Mouse (Mus musculus): Measurements from ENCODE around the gene Cnst. TPM values are rescaled to one million over a fixed set of nuclear protein-coding genes. Genes with fewer than 3 reads are reported as not detected.
A peak's percentile ranks its signal among the peaks of the same experiment; 100 is the strongest.

Cnst gene
- total RNA-seq, 2 experiments from 2014 or later = 36.6 to 37.0 TPM

- no peak overlapping the region for H3K4me3 ChIP-seq
- intact Hi-C loops (cut with DNase I) = no loop called here
- TF ChIP-seq CTCF (IDR thresholded peaks at IDR 0.05) = no peak
- H3K27ac ChIP-seq = no peak overlapping the region
- DNase-seq (ENCODE audit: extremely low spot score in 1 of 2, low spot score in 2 of 2) = no peak
Observed at GRCm38 (mm10) chr1:179539054-179539453, 7.1 kb upstream of the Cnst start.

GRCm38 (mm10) chr1:179539887-179540286 lies 6.3 kb upstream of the Cnst start:
- H3K27ac ChIP-seq = no peak overlapping the region
- no peak for TF ChIP-seq CTCF (IDR thresholded peaks at IDR 0.05)
- H3K4me3 ChIP-seq = no peak overlapping the region
- intact Hi-C loops (cut with DNase I) = loop anchor here (10.0 kb wide), 1 partner anchor 1225 kb away; the partner anchor contains the start of gene Cox20
- DNase-seq (ENCODE audit: extremely low spot score in 1 of 2, low spot score in 2 of 2) = no peak

- intact Hi-C loops (cut with DNase I) = loop anchor here (10.0 kb wide), 1 partner anchor 1227 kb away; the partner anchor contains the start of gene Cox20
- peak; percentile 44 for TF ChIP-seq CTCF (IDR thresholded peaks at IDR 0.05)
- Histone ChIP-seq H3K27ac (no peak overlapping the region), H3K4me3 (no peak overlapping the region)
- DNase-seq (ENCODE audit: extremely low spot score in 1 of 2, low spot score in 2 of 2) = no peak
Observed at GRCm38 (mm10) chr1:179541502-179541901, 4.7 kb upstream of the Cnst start.

GRCm38 (mm10) chr1:179546551-179546917 lies 364 bp downstream of the Cnst start:
- no peak for DNase-seq (ENCODE audit: extremely low spot score in 1 of 2, low spot score in 2 of 2)
- H3K27ac ChIP-seq = peak overlapping the region; percentile 93
- no peak; the same call in 1 of the 2 replicates for TF ChIP-seq CTCF (IDR thresholded peaks at IDR 0.05)
- peak overlapping the region; percentile 99 for H3K4me3 ChIP-seq
- intact Hi-C loops (cut with DNase I) = loop anchor here (2.0 to 10.0 kb wide), 4 partner anchors 28 to 1232 kb away; partner anchors contain the start of genes Ahctf1, Cox20, Gm10518 and Smyd3

GRCm38 (mm10) chr1:179547176-179547575 lies 1.0 kb downstream of the Cnst start:
- Histone ChIP-seq H3K27ac (no peak overlapping the region; the same call in 1 of the 2 replicates), H3K4me3 (peak overlapping the region; percentile 99)
- intact Hi-C loops (cut with DNase I) = loop anchor here (2.0 to 10.0 kb wide), 4 partner anchors 28 to 1232 kb away; partner anchors contain the start of genes Ahctf1, Cox20, Gm10518 and Smyd3
- no peak for TF ChIP-seq CTCF (IDR thresholded peaks at IDR 0.05)
- no peak for DNase-seq (ENCODE audit: extremely low spot score in 1 of 2, low spot score in 2 of 2)

GRCm38 (mm10) chr1:179548220-179548619 lies 2.0 kb downstream of the Cnst start:
- no peak for TF ChIP-seq CTCF (IDR thresholded peaks at IDR 0.05)
- Histone ChIP-seq H3K4me3 (no peak overlapping the region), H3K27ac (no peak overlapping the region)
- intact Hi-C loops (cut with DNase I) = loop anchor here (5.0 to 10.0 kb wide), 2 partner anchors 74 to 1233 kb away; partner anchors contain the start of gene Cox20
- DNase-seq (ENCODE audit: extremely low spot score in 1 of 2, low spot score in 2 of 2) = no peak

GRCm38 (mm10) chr1:179548996-179549752 lies 3.0 kb downstream of the Cnst start:
- TF ChIP-seq CTCF (IDR thresholded peaks at IDR 0.05) = no peak
- no peak for DNase-seq (ENCODE audit: extremely low spot score in 1 of 2, low spot score in 2 of 2)
- Histone ChIP-seq H3K4me3 (no peak overlapping the region), H3K27ac (no peak overlapping the region)
- intact Hi-C loops (cut with DNase I) = loop anchor here (5.0 to 10.0 kb wide), 2 partner anchors 73 to 1234 kb away; partner anchors contain the start of gene Cox20

- Histone ChIP-seq H3K4me3 (no peak overlapping the region), H3K27ac (no peak overlapping the region)
- DNase-seq (ENCODE audit: extremely low spot score in 1 of 2, low spot score in 2 of 2) = no peak
- no peak for TF ChIP-seq CTCF (IDR thresholded peaks at IDR 0.05)
- intact Hi-C loops (cut with DNase I) = no loop called here
Observed at GRCm38 (mm10) chr1:179551336-179551735, 5.2 kb downstream of the Cnst start.

- H3K27ac ChIP-seq = no peak overlapping the region
- no peak overlapping the region for H3K4me3 ChIP-seq
- intact Hi-C loops (cut with DNase I) = no loop called here
- DNase-seq (ENCODE audit: extremely low spot score in 1 of 2, low spot score in 2 of 2) = no peak
- TF ChIP-seq CTCF (IDR thresholded peaks at IDR 0.05) = no peak
Observed at GRCm38 (mm10) chr1:179551921-179552320, 5.8 kb downstream of the Cnst start.

- no peak overlapping the region for H3K4me3 ChIP-seq
- no peak for DNase-seq (ENCODE audit: extremely low spot score in 1 of 2, low spot score in 2 of 2)
- no peak for TF ChIP-seq CTCF (IDR thresholded peaks at IDR 0.05)
- intact Hi-C loops (cut with DNase I) = no loop called here
- H3K27ac ChIP-seq = no peak overlapping the region
Observed at GRCm38 (mm10) chr1:179552751-179553150, 6.6 kb downstream of the Cnst start.

- no peak overlapping the region for H3K27ac ChIP-seq
- no peak overlapping the region for H3K4me3 ChIP-seq
- intact Hi-C loops (cut with DNase I) = no loop called here
- no peak for TF ChIP-seq CTCF (IDR thresholded peaks at IDR 0.05)
- DNase-seq (ENCODE audit: extremely low spot score in 1 of 2, low spot score in 2 of 2) = no peak
Observed at GRCm38 (mm10) chr1:179553197-179553948, 7.2 kb downstream of the Cnst start.

- Histone ChIP-seq H3K27ac (no peak overlapping the region), H3K4me3 (no peak overlapping the region)
- intact Hi-C loops (cut with DNase I) = no loop called here
- no peak for TF ChIP-seq CTCF (IDR thresholded peaks at IDR 0.05)
- no peak for DNase-seq (ENCODE audit: extremely low spot score in 1 of 2, low spot score in 2 of 2)
Observed at GRCm38 (mm10) chr1:179553949-179554347, 7.8 kb downstream of the Cnst start.
